Mouse (Mus musculus): ENCODE results near the gene Man2a1.

DNA sequence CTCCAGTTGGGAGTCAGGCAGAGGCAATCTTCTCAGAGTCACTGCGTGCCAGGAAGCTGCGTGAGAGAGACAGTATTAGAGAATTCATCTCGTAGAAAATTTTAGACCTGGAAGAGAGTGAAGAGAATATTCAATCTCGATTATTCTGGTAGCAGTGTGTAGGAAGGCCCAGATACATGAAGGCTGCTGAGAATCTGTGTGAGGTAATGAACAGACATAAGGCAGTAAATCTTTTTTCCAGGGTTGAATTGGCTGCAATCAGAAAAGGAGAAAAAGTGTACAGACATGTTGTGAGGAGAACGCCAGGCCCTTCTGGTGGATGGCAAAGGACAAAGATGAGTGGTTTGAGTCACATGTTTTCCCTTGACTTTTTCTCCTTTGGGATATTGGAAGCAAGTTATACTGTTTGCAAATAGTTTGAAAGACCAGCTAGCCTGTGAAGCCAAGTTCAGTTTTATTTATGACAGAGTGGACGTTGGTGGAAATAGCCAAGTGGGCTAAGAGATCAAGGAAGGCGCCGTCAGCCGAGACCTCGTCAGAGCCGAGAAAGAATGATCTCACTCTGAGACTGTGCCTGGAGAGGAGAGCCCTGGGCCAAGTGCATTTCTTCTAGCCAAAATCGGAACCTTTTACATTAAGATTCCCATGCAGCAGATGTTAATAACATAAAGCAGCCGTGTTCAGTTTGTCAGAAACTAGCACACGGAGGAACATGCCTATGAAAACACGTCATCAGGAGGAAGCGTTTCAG lies 11.8 kb downstream of the Man2a1 start:
- TF ChIP-seq CTCF (IDR thresholded peaks at IDR 0.05; ENCODE audit: borderline replicate concordance, control insufficient read depth, extremely low read depth, insufficient read depth, low read length, poor library complexity) (no peak), POLR2A (IDR thresholded peaks at IDR 0.05; ENCODE audit: control insufficient read depth, extremely low read depth, insufficient read depth, low read length, poor library complexity) (no peak)
